Mouse (Mus musculus) MEL (cell line): ENCODE results near the gene Itgb6. TPM values are rescaled to one million over a fixed set of nuclear protein-coding genes. Genes with fewer than 3 reads are reported as not detected.

Experiments used
- DNase-seq: peaks from one replicate; pipeline ENCODE4 v3.0.0; 2011; ENCODE audit warnings: low read depth, low spot score
- H3K27ac ChIP-seq: 2 replicates; pipeline ENCODE4 v1.5.1; 2012; ENCODE audit warnings: low read depth, mild to moderate bottlenecking, control low read depth, low read length, moderate library complexity; ENCODE audit not compliant: control insufficient read depth
- H3K27me3 ChIP-seq, 2 experiments: fragments of 150-350 bp in 1 of 2; sonication (generic) in 1 of 2; 2 replicates each; pipeline ENCODE4 v1.6.1; 2012; ENCODE audit warnings: low read length in 2 of 2, mild to moderate bottlenecking in 2 of 2, improper control_type of control experiment in 1 of 2, moderate library complexity in 1 of 2; ENCODE audit not compliant: insufficient read depth in 2 of 2, control insufficient read depth in 1 of 2
- H3K36me3 ChIP-seq, 2 experiments: 2 replicates each; pipeline ENCODE4 v1.6.1; 2012 to 2014; ENCODE audit warnings: low read length in 2 of 2, improper control_type of control experiment in 1 of 2, inconsistent platforms in 1 of 2, mild to moderate bottlenecking in 1 of 2; ENCODE audit not compliant: insufficient read depth in 2 of 2, control insufficient read depth in 1 of 2
- H3K4me1 ChIP-seq, 2 experiments: fragments of 150-350 bp in 1 of 2; sonication (generic) in 1 of 2; 2 replicates each; pipeline ENCODE4 v1.6.1; 2012; ENCODE audit warnings: low read length in 2 of 2, improper control_type of control experiment in 1 of 2, mild to moderate bottlenecking in 1 of 2; ENCODE audit not compliant: insufficient read depth in 2 of 2, control insufficient read depth in 1 of 2
- H3K4me3 ChIP-seq, 2 experiments: fragments of 150-350 bp in 1 of 2; sonication (generic) in 1 of 2; 2 replicates each; pipeline ENCODE4 v1.5.1; 2012; ENCODE audit warnings: low read depth in 2 of 2, low read length in 2 of 2, mild to moderate bottlenecking in 2 of 2, moderate library complexity in 2 of 2, control low read depth in 1 of 2, improper control_type of control experiment in 1 of 2; ENCODE audit not compliant: control insufficient read depth in 1 of 2, insufficient read depth in 1 of 2
- H3K79me2 ChIP-seq: 2 replicates; pipeline ENCODE4 v1.6.1; 2012; ENCODE audit warnings: mild to moderate bottlenecking, low read length, moderate library complexity; ENCODE audit not compliant: control insufficient read depth, poor library complexity, insufficient read depth
- H3K9ac ChIP-seq: 2 replicates; pipeline ENCODE4 v1.6.1; 2012; ENCODE audit warnings: low read depth, mild to moderate bottlenecking, control low read depth, low read length, moderate library complexity; ENCODE audit not compliant: control insufficient read depth, poor library complexity, severe bottlenecking
- H3K9me3 ChIP-seq: fragments of 150-350 bp; sonication (generic); replicated peaks from 2 replicates; pipeline ENCODE4 v1.6.1; 2012; ENCODE audit warnings: mild to moderate bottlenecking, low read length, improper control_type of control experiment, moderate library complexity; ENCODE audit not compliant: insufficient read depth
- BHLHE40 ChIP-seq: IDR thresholded peaks from 2 replicates; pipeline ENCODE4 v1.6.1; 2012; ENCODE audit warnings: low read depth, mild to moderate bottlenecking, inconsistent platforms, low read length, improper control_type of control experiment, borderline replicate concordance
- CHD1 ChIP-seq: IDR thresholded peaks from 2 replicates; pipeline ENCODE4 v1.6.1; 2012; ENCODE audit warnings: low read depth, mild to moderate bottlenecking, inconsistent platforms, low read length, improper control_type of control experiment
- CTCF ChIP-seq, 3 experiments: IDR thresholded peaks in 2 of 3; conservative IDR thresholded peaks in 1 of 3; 2 replicates each; pipeline ENCODE4 v1.5.1; 2011 to 2012; ENCODE audit warnings: low read length in 3 of 3, low read depth in 2 of 3, mild to moderate bottlenecking in 2 of 3, improper control_type of control experiment in 1 of 3, inconsistent platforms in 1 of 3, mixed read lengths in 1 of 3, moderate library complexity in 1 of 3; ENCODE audit not compliant: control insufficient read depth in 1 of 3, insufficient read depth in 1 of 3, poor library complexity in 1 of 3, severe bottlenecking in 1 of 3
- GABPA ChIP-seq: IDR thresholded peaks from 2 replicates; pipeline ENCODE4 v1.6.1; 2012; ENCODE audit warnings: low read depth, mild to moderate bottlenecking, inconsistent platforms, low read length, improper control_type of control experiment, moderate library complexity
- HCFC1 ChIP-seq: IDR thresholded peaks from 2 replicates; pipeline ENCODE4 v1.6.1; 2012; ENCODE audit warnings: low read depth, mild to moderate bottlenecking, inconsistent platforms, low read length, improper control_type of control experiment, moderate library complexity
- JUND ChIP-seq: IDR thresholded peaks from 2 replicates; pipeline ENCODE4 v1.6.1; 2011; ENCODE audit warnings: low read depth, mild to moderate bottlenecking, improper control_type of control experiment, low read length
- MAX ChIP-seq: IDR thresholded peaks from 2 replicates; pipeline ENCODE4 v1.6.1; 2011; ENCODE audit warnings: low read length, improper control_type of control experiment
- MAZ ChIP-seq: IDR thresholded peaks from 2 replicates; pipeline ENCODE4 v1.6.1; 2012; ENCODE audit warnings: low read depth, mild to moderate bottlenecking, inconsistent platforms, low read length, improper control_type of control experiment
- MYB ChIP-seq: IDR thresholded peaks from 2 replicates; pipeline ENCODE4 v1.6.1; 2011; ENCODE audit warnings: mild to moderate bottlenecking, low read depth, low read length, improper control_type of control experiment
- NELFE ChIP-seq: IDR thresholded peaks from 2 replicates; pipeline ENCODE4 v1.6.1; 2011; ENCODE audit warnings: low read depth, low read length, improper control_type of control experiment
- POLR2AphosphoS5 ChIP-seq: IDR thresholded peaks from 2 replicates; pipeline ENCODE4 v1.6.1; 2012; ENCODE audit warnings: low read depth, borderline replicate concordance, mild to moderate bottlenecking, inconsistent platforms, low read length, moderate library complexity, mixed read lengths
- RAD21 ChIP-seq: IDR thresholded peaks from 2 replicates; pipeline ENCODE4 v1.6.1; 2011; ENCODE audit warnings: mild to moderate bottlenecking, low read depth, low read length, improper control_type of control experiment
- RCOR1 ChIP-seq: IDR thresholded peaks from 2 replicates; pipeline ENCODE4 v1.6.1; 2012; ENCODE audit warnings: low read depth, mild to moderate bottlenecking, inconsistent platforms, low read length, improper control_type of control experiment
- TAL1 ChIP-seq: IDR thresholded peaks from 2 replicates; pipeline ENCODE4 v1.6.1; 2012; ENCODE audit warnings: mild to moderate bottlenecking, inconsistent platforms, low read length, moderate library complexity, mixed read lengths
- TBP ChIP-seq: IDR thresholded peaks from 2 replicates; pipeline ENCODE4 v1.8.0; 2011; ENCODE audit warnings: low read depth, low read length, improper control_type of control experiment
- TCF12 ChIP-seq: IDR thresholded peaks from 2 replicates; pipeline ENCODE4 v1.6.1; 2014; ENCODE audit warnings: low read depth, mild to moderate bottlenecking, inconsistent platforms, low read length, improper control_type of control experiment, moderate library complexity
- UBTF ChIP-seq: IDR thresholded peaks from 2 replicates; pipeline ENCODE4 v1.6.1; 2012; ENCODE audit warnings: low read depth, mild to moderate bottlenecking, inconsistent platforms, low read length, improper control_type of control experiment, moderate library complexity, borderline replicate concordance; ENCODE audit not compliant: insufficient read depth
- USF1 ChIP-seq: IDR thresholded peaks from 2 replicates; pipeline ENCODE4 v1.6.1; 2014; ENCODE audit warnings: low read depth, mild to moderate bottlenecking, inconsistent platforms, low read length, improper control_type of control experiment, moderate library complexity
- USF2 ChIP-seq, 2 experiments: IDR thresholded peaks; 2 replicates each; pipeline ENCODE4 v1.6.1; 2011 to 2012; ENCODE audit warnings: improper control_type of control experiment in 2 of 2, low read length in 2 of 2, borderline replicate concordance in 1 of 2, inconsistent platforms in 1 of 2, low read depth in 1 of 2, mild to moderate bottlenecking in 1 of 2; ENCODE audit not compliant: insufficient read depth in 1 of 2
- ZKSCAN1 ChIP-seq: IDR thresholded peaks from 2 replicates; pipeline ENCODE4 v1.6.1; 2012; ENCODE audit warnings: low read depth, mild to moderate bottlenecking, inconsistent platforms, low read length, improper control_type of control experiment, moderate library complexity
- polyA plus RNA-seq, 2 experiments: library from polyadenylated mRNA; stranded (reverse) in 1 of 2; unstranded in 1 of 2; fragments of >175 nt in 1 of 2; fragments of >200 nt in 1 of 2; gene quantifications; 2 replicates each; pipeline versions ENCODE4 v1.2.1 to v1.2.4; 2012; ENCODE audit warnings: low replicate concordance in 2 of 2, low read depth in 1 of 2; ENCODE audit not compliant: insufficient read length in 2 of 2, insufficient read depth in 1 of 2, missing spikeins in 1 of 2
- total RNA-seq: library from RNA; depleted of rRNA; stranded (reverse); fragments of 300-350 nt; gene quantifications from 2 replicates; pipeline ENCODE4 v1.2.3, GENCODE M21; 2012

Gene Itgb6
- total and polyA plus RNA-seq, 3 experiments = not detected

GRCm38 (mm10) chr2:60703315-60703714 is 19.1 kb downstream of the Itgb6 start:
- no peak for DNase-seq
- Histone ChIP-seq H3K4me3 (no peak overlapping the region), H3K9ac (no peak overlapping the region), H3K27ac (no peak overlapping the region), H3K9me3 (no peaks in the 10 kb centered on the region), H3K4me1 (no peaks in the 10 kb centered on the region), H3K27me3 (no peaks in the 10 kb centered on the region; a peak in 1 of 4 replicates), H3K36me3 (no peaks in the 10 kb centered on the region), H3K79me2 (no peaks in the 10 kb centered on the region)
- no peak for TF ChIP-seq GABPA
- no peak for TF ChIP-seq USF1
- TF ChIP-seq TCF12 = no peak
- TF ChIP-seq USF2 (IDR thresholded peaks at IDR 0.05; ENCODE audit: borderline replicate concordance in 1 of 2, insufficient read depth in 1 of 2, low read depth in 1 of 2, low read length in 2 of 2) = no peak
- no peak for TF ChIP-seq JUND
- no peak for TF ChIP-seq BHLHE40
- no peak for TF ChIP-seq MYB
- TF ChIP-seq TAL1 = no peak
- TF ChIP-seq NELFE = no peak
- TF ChIP-seq MAX = no peak
- TF ChIP-seq RAD21 = no peak
- no peak for TF ChIP-seq ZKSCAN1
- no peak for TF ChIP-seq POLR2AphosphoS5
- TF ChIP-seq UBTF = no peak
- no peak for TF ChIP-seq RCOR1
- no peak for TF ChIP-seq MAZ
- TF ChIP-seq CTCF (IDR thresholded peaks at IDR 0.05 in 2 of 3, conservative IDR thresholded peaks at IDR 0.05 in 1 of 3; ENCODE audit: control insufficient read depth in 1 of 3, insufficient read depth in 1 of 3, low read depth in 2 of 3, low read length in 3 of 3, poor library complexity in 1 of 3, severe bottlenecking in 1 of 3) = no peak
- TF ChIP-seq HCFC1 = no peak

GRCm38 (mm10) chr2:60700956-60701355 is 21.5 kb downstream of the Itgb6 start:
- no peak for TF ChIP-seq TBP
- TF ChIP-seq BHLHE40 = no peak
- no peak for TF ChIP-seq CHD1
- no peak for TF ChIP-seq POLR2AphosphoS5
- TF ChIP-seq, all 39 proteins: peak for 0
- Histone ChIP-seq H3K9ac (no peak overlapping the region), H3K27ac (no peak overlapping the region), H3K79me2 (no peaks in the 10 kb centered on the region), H3K27me3 (no peaks in the 10 kb centered on the region; a peak in 1 of 4 replicates), H3K36me3 (no peaks in the 10 kb centered on the region), H3K9me3 (no peaks in the 10 kb centered on the region), H3K4me3 (no peak overlapping the region), H3K4me1 (no peaks in the 10 kb centered on the region)
- no peak for DNase-seq
